Mouse (Mus musculus) brain, embryonic 14.5 days (tissue): ENCODE measurements around the gene Polg.

ENCODE experiments used
- CTCF ChIP-seq: fragments of 200-500 bp; IDR thresholded peaks from 2 replicates; pipeline ENCODE4 v1.5.1; 2012; ENCODE audit warnings: inconsistent platforms, mild to moderate bottlenecking, moderate library complexity, borderline replicate concordance; ENCODE audit not compliant: insufficient read depth, insufficient read length; ENCODE audit errors: extremely low read depth
- POLR2A ChIP-seq: fragments of 200-500 bp; IDR thresholded peaks from 2 replicates; pipeline ENCODE4 v1.6.1; 2012; ENCODE audit warnings: mild to moderate bottlenecking, inconsistent platforms, borderline replicate concordance; ENCODE audit not compliant: poor library complexity, insufficient read depth, insufficient read length, severe bottlenecking; ENCODE audit errors: extremely low read depth

DNA sequence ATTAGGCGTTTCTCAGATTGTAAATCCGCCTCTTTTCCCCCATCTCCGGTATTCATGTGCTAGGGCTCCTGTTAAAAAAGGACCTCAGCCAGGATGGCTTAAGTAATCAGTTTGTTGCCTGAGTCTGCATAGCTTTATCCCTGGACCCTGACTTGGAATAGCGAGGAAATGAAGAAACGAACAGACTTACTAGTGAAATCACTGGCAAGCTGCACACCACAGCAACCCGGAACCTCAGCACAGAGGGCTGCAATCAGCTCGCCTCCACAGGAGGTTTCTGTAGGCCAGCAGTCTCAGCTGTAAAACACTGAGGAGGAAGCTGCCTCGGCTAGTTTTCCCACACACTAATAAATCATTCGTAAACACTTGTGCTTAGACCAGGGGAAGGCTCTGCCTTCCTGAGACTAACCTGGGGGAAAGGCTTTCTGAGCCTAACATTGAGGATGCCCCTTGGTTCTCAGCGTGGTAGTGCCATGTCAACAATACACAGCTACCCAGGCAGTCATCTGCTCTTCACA lies 68.7 kb downstream of the Polg start:
- TF ChIP-seq CTCF (no peak), POLR2A (no peak)
